Mouse (Mus musculus): Measurements from ENCODE around the gene Atg5. TPM values are rescaled to one million over a fixed set of nuclear protein-coding genes. Genes with fewer than 3 reads are reported as not detected.

Atg5 gene
- polyA plus RNA-seq, 1 experiment from 2014 or later = 44.6 TPM

DNA sequence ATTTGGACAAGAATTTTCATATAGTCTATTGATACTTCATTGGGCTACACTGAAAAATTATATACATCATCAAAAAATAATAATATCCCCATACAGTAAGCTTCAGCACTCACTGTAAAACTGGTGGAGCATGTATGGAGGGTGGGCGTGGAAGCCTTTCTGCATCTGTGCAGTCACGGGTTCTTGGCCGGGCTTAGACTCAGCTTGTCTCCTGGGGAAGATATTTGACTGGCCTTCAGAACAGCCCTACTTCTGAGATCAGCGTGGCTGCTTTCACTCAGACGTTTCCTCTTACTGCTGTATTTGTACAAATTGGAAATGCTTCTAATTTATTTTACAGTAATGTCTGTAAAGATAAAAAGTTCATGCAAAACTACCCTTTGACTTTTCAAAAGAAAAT is 71.2 kb downstream of the Atg5 start:
- Histone ChIP-seq H3K36me3 (ENCODE audit: control insufficient read depth, insufficient read depth, low read length) (no peaks in the 10 kb centered on the region), H3K4me3 (ENCODE audit: low read depth, low read length) (no peak overlapping the region), H3K9me3 (replicated peaks; ENCODE audit: control insufficient read depth, low read length, poor library complexity, severe bottlenecking) (no peaks in the 10 kb centered on the region), H3K4me1 (ENCODE audit: control insufficient read depth, insufficient read depth, low read length) (peaks cover 4% of the 10 kb centered on the region), H3K27me3 (ENCODE audit: control insufficient read depth, insufficient read depth, low read depth, low read length) (no peaks in the 10 kb centered on the region), H3K27ac (ENCODE audit: low read length) (no peak overlapping the region), H3K4me2 (ENCODE audit: low read length) (no peak overlapping the region), H3K9ac (ENCODE audit: low read depth, low read length) (no peak overlapping the region)
- WGBS = 80% methylated on average over 5 of the region's 5 CpGs
- no peak for ATAC-seq

DNA sequence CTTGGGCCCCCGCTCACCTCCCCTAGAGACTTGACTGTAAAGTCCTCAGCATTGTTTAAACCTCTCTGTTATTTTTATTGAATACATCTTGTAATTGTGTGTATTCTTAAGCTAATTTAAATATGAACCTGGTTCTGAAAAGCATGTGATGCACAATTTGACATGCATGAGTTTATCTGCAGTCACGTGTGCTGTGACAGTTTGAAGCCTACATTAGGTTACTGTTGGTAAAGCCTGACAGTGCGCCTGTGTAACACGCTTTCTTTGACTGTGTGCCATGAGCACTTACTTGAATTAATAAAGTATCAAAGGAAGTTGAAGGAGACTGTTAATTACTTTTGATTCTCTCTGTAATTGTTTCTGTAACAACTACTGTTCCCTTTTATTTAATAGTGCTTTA is 72.8 kb downstream of the Atg5 start:
- Histone ChIP-seq H3K4me2 (ENCODE audit: low read length) (no peak overlapping the region), H3K9ac (ENCODE audit: low read depth, low read length) (no peak overlapping the region), H3K36me3 (ENCODE audit: control insufficient read depth, insufficient read depth, low read length) (no peaks in the 10 kb centered on the region), H3K27ac (ENCODE audit: low read length) (no peak overlapping the region), H3K4me1 (ENCODE audit: control insufficient read depth, insufficient read depth, low read length) (peaks cover 4% of the 10 kb centered on the region), H3K4me3 (ENCODE audit: low read depth, low read length) (no peak overlapping the region), H3K27me3 (ENCODE audit: control insufficient read depth, insufficient read depth, low read depth, low read length) (no peaks in the 10 kb centered on the region), H3K9me3 (replicated peaks; ENCODE audit: control insufficient read depth, low read length, poor library complexity, severe bottlenecking) (no peaks in the 10 kb centered on the region)
- ATAC-seq = no peak
- 47% methylated on average over 4 of the region's 4 CpGs for WGBS

DNA sequence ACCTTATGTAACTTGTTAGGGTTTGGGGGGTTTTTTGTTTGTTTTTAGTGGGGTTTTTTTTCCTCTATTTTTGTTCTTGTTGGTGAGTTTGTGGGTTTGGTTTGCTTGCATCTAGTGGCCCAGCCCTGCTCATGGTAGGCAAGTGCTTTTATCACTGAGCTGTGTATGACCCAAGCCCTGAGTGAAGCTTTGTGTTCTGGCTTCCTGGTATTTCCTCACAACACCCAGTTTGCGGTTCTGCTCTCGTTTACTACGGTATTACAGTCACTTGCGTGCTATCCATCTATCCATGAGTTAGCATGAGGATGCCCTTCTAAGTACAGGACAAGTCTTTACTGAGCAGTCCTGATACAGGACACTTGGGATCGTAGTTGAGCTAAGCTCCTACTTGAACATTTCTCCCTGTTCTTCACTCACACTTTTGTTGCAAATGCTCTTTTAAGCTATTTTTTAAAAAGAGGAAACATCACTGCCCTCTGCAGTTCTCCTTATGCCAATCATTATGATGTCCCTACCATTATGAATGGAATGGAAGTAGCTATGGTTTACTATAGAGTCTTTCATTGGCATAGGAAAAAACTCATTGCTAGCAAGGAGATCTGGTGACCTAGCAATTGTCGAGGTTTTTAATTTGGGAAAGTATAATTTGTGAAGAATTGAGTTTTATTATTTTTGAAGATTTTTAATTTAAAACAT is 73.8 kb downstream of the Atg5 start:
- H3K4me3 ChIP-seq (ENCODE audit: low read depth, low read length) = no peak overlapping the region
- ATAC-seq = no peak
- no peak overlapping the region for H3K27ac ChIP-seq (ENCODE audit: low read length)
- 94% methylated on average over 6 of the region's 6 CpGs for WGBS
- no peaks in the 10 kb centered on the region for H3K36me3 ChIP-seq (ENCODE audit: control insufficient read depth, insufficient read depth, low read length)
- H3K4me2 ChIP-seq (ENCODE audit: low read length) = no peak overlapping the region
- H3K9me3 ChIP-seq (replicated peaks; ENCODE audit: control insufficient read depth, low read length, poor library complexity, severe bottlenecking) = no peaks in the 10 kb centered on the region
- H3K9ac ChIP-seq (ENCODE audit: low read depth, low read length) = no peak overlapping the region
- peaks cover 4% of the 10 kb centered on the region for H3K4me1 ChIP-seq (ENCODE audit: control insufficient read depth, insufficient read depth, low read length)
- H3K27me3 ChIP-seq (ENCODE audit: control insufficient read depth, insufficient read depth, low read depth, low read length) = no peaks in the 10 kb centered on the region

DNA sequence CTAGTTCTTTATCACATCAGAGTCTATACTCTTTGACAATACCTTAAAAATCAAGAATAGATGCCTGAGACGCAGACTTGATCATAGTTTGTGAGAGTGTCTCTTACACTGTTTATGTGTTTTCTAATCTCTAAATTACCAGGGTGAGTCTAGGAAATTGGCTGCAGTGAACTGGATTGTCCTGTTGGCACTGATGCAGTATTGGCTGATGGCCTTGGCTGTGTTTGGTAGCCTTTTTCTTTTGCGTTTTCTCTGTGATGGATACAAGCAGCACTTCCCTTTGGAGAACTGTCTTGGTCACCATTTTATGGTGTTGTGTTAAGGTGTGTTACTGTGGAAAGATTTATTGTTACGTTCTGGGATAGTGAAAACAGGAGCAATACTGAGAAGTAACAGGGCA is 75.2 kb downstream of the Atg5 start:
- Histone ChIP-seq H3K4me2 (ENCODE audit: low read length) (no peak overlapping the region), H3K27ac (ENCODE audit: low read length) (no peak overlapping the region), H3K4me1 (ENCODE audit: control insufficient read depth, insufficient read depth, low read length) (peaks cover 4% of the 10 kb centered on the region), H3K9me3 (replicated peaks; ENCODE audit: control insufficient read depth, low read length, poor library complexity, severe bottlenecking) (no peaks in the 10 kb centered on the region), H3K27me3 (ENCODE audit: control insufficient read depth, insufficient read depth, low read depth, low read length) (no peaks in the 10 kb centered on the region), H3K9ac (ENCODE audit: low read depth, low read length) (no peak overlapping the region), H3K4me3 (ENCODE audit: low read depth, low read length) (no peak overlapping the region), H3K36me3 (ENCODE audit: control insufficient read depth, insufficient read depth, low read length) (no peaks in the 10 kb centered on the region)
- no peak for ATAC-seq
- WGBS = 91% methylated on average over 3 of the region's 3 CpGs

DNA sequence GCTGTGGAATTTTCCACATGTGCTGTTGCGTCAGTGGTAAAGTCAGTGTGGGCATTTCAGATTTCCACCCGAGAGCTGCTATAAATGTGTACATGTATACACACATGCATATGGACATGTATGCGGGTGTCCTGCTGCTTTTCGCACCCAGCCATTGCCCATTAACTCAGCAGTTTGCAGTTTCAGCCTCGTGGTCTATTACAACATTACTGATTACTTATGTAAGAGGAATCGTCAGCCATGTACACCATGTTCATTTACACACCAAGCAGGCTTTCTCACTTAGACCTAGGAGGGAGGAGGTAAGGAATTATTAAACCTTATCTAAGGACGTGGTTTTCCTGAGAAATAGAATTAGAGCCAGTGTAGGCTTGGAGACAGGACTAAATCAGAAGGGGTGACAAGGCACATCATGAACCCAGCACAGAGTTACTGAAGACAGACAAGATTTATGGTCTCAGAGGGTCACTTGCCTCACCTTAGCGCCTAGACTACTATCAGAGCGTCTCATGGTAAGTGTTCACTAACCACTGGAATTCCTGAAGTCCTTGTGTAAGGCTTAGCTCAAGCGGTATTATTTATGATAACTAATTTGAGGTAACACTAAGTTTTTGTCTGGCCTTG is 79.5 kb downstream of the Atg5 start:
- Histone ChIP-seq H3K9ac (ENCODE audit: low read depth, low read length) (no peak overlapping the region), H3K4me2 (ENCODE audit: low read length) (no peak overlapping the region), H3K36me3 (ENCODE audit: control insufficient read depth, insufficient read depth, low read length) (no peaks in the 10 kb centered on the region), H3K9me3 (replicated peaks; ENCODE audit: control insufficient read depth, low read length, poor library complexity, severe bottlenecking) (no peaks in the 10 kb centered on the region), H3K4me3 (ENCODE audit: low read depth, low read length) (no peak overlapping the region), H3K27ac (ENCODE audit: low read length) (no peak overlapping the region), H3K27me3 (ENCODE audit: control insufficient read depth, insufficient read depth, low read depth, low read length) (no peaks in the 10 kb centered on the region), H3K4me1 (ENCODE audit: control insufficient read depth, insufficient read depth, low read length) (no peaks in the 10 kb centered on the region)
- WGBS = 90% methylated on average over 10 of the region's 10 CpGs
- no peak for ATAC-seq

DNA sequence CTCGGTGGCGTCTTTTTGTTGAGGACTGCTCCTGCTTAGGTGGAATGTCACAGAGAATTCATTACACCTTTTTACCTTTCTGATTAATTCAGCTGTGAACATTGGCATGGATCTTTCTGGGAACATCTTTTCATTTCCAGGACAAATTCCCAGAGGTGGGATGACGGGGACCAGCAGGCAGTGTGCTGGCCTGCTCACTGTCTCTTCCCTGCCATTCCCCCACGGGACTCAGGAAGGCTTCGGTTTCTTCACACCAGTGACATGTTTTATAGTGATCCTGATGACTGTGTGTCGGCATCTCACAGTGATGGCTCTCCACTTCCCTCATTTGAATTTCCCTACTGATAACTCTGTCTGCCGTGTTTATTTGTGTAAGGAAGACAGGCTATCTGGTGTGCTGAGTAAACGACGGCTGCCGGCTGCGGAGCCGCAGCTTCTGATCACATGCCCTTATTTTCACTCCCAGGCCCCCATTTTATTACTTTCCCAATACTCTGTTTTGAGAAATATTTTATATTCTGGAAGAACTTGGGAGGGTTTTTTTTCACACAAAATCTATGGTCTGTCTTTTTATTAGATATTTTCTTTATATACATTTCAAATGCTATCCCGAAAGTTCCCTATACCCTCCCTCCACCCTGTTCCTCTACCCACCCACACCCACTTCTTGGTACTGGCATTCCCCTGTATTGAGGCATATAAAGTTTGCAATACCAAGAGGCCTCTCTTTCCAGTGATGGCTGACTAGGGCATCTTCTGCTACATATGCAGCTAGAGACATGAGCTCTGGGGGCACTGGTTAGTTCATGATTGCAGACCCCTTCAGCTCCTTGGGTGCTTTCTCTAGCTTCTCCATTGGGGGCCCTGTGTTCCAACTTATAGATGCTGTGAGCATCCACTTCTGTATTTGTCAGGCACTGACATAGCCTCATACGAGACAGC is 80.6 kb downstream of the Atg5 start:
- H3K9ac ChIP-seq (ENCODE audit: low read depth, low read length) = no peak overlapping the region
- H3K4me1 ChIP-seq (ENCODE audit: control insufficient read depth, insufficient read depth, low read length) = no peaks in the 10 kb centered on the region
- H3K4me3 ChIP-seq (ENCODE audit: low read depth, low read length) = no peak overlapping the region
- H3K27ac ChIP-seq (ENCODE audit: low read length) = no peak overlapping the region
- 76% methylated on average over 14 of the region's 14 CpGs for WGBS
- ATAC-seq = no peak
- no peak overlapping the region for H3K4me2 ChIP-seq (ENCODE audit: low read length)
- no peaks in the 10 kb centered on the region for H3K27me3 ChIP-seq (ENCODE audit: control insufficient read depth, insufficient read depth, low read depth, low read length)
- no peaks in the 10 kb centered on the region for H3K36me3 ChIP-seq (ENCODE audit: control insufficient read depth, insufficient read depth, low read length)
- no peaks in the 10 kb centered on the region for H3K9me3 ChIP-seq (replicated peaks; ENCODE audit: control insufficient read depth, low read length, poor library complexity, severe bottlenecking)

DNA sequence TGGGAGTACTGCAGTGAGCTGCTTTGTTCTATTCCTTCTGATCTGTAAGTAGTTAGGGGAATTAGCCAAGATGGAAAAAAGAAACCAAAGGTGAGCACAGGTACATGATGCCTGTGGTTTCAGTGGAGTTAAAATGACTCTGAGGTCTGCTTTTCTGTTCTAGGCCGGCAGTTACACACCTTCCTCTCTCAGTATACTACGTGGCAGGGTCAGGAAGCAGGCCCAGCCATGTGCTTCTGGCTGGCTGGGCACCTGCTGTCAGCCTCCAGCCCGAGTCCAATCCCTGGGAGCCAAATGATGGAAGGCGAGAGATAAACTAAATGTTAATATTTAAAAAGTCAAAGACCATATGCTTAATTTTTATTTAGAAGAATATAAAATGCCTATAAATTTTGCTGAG is 85.3 kb downstream of the Atg5 start:
- H3K4me3 ChIP-seq (ENCODE audit: low read depth, low read length) = no peak overlapping the region
- WGBS = 69% methylated on average over 4 of the region's 4 CpGs
- no peak overlapping the region for H3K9ac ChIP-seq (ENCODE audit: low read depth, low read length)
- no peak overlapping the region for H3K27ac ChIP-seq (ENCODE audit: low read length)
- H3K9me3 ChIP-seq (replicated peaks; ENCODE audit: control insufficient read depth, low read length, poor library complexity, severe bottlenecking) = no peaks in the 10 kb centered on the region
- H3K4me2 ChIP-seq (ENCODE audit: low read length) = no peak overlapping the region
- no peaks in the 10 kb centered on the region for H3K27me3 ChIP-seq (ENCODE audit: control insufficient read depth, insufficient read depth, low read depth, low read length)
- no peak for ATAC-seq
- H3K36me3 ChIP-seq (ENCODE audit: control insufficient read depth, insufficient read depth, low read length) = no peaks in the 10 kb centered on the region
- 0 out of 2 replicates have a peak, but pooled peaks cover 3% of the 10 kb centered on the region for H3K4me1 ChIP-seq (ENCODE audit: control insufficient read depth, insufficient read depth, low read length)

DNA sequence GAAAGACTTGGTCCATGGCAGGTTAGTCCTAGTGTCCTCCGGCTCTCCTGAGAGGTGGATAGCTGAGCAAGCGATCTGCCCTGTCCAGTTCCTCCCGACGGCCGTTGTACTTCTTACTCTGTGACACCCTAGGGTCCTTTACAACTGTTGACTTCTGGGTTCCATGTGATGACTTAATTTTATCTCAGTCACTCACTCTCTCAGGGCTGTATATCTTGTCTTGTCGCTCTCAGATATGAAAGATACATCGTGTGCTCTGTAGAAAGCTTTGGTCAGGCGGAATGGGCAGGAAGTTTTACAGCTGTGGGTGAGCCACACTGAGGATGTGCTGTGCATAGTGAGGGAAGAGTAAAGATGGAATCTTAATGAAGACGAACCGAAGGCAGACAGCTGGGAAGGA is 86.2 kb downstream of the Atg5 start:
- WGBS = 82% methylated on average over 10 of the region's 10 CpGs
- no peak for ATAC-seq
- Histone ChIP-seq H3K9me3 (replicated peaks; ENCODE audit: control insufficient read depth, low read length, poor library complexity, severe bottlenecking) (no peaks in the 10 kb centered on the region), H3K9ac (ENCODE audit: low read depth, low read length) (no peak overlapping the region), H3K4me3 (ENCODE audit: low read depth, low read length) (no peak overlapping the region), H3K27ac (ENCODE audit: low read length) (no peak overlapping the region), H3K4me1 (ENCODE audit: control insufficient read depth, insufficient read depth, low read length) (0 out of 2 replicates have a peak, but pooled peaks cover 3% of the 10 kb centered on the region), H3K4me2 (ENCODE audit: low read length) (no peak overlapping the region), H3K36me3 (ENCODE audit: control insufficient read depth, insufficient read depth, low read length) (no peaks in the 10 kb centered on the region), H3K27me3 (ENCODE audit: control insufficient read depth, insufficient read depth, low read depth, low read length) (no peaks in the 10 kb centered on the region)

DNA sequence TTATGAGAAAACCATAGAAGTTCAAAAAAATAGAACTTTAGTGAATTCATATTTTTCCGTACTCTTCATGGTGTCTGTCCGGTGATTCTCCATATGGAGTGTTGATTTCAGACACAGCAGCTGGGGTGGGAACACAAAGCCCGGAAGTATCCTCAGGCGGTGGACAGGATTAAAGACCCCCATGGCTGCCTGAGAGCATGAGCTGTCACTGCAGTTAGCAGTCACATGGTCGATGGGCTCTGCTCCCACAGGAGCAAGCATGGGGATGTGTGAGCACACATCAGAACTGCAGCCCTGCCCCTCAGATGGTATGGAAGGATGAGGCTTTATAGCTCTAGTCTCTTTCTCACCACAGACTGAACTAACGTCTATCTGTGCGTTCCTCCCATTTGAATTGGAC is 87.1 kb downstream of the Atg5 start:
- no peak overlapping the region for H3K4me2 ChIP-seq (ENCODE audit: low read length)
- no peak overlapping the region for H3K27ac ChIP-seq (ENCODE audit: low read length)
- no peak for ATAC-seq
- WGBS = 58% methylated on average over 7 of the region's 7 CpGs
- H3K4me1 ChIP-seq (ENCODE audit: control insufficient read depth, insufficient read depth, low read length) = 0 out of 2 replicates have a peak, but pooled peaks cover 3% of the 10 kb centered on the region
- no peaks in the 10 kb centered on the region for H3K36me3 ChIP-seq (ENCODE audit: control insufficient read depth, insufficient read depth, low read length)
- no peaks in the 10 kb centered on the region for H3K27me3 ChIP-seq (ENCODE audit: control insufficient read depth, insufficient read depth, low read depth, low read length)
- no peak overlapping the region for H3K4me3 ChIP-seq (ENCODE audit: low read depth, low read length)
- no peaks in the 10 kb centered on the region for H3K9me3 ChIP-seq (replicated peaks; ENCODE audit: control insufficient read depth, low read length, poor library complexity, severe bottlenecking)
- H3K9ac ChIP-seq (ENCODE audit: low read depth, low read length) = no peak overlapping the region
